Mouse (Mus musculus) ES-Bruce4 (cell line): ENCODE data around the gene Sbf1.

Experiments used
- CTCF ChIP-seq: IDR thresholded peaks from one replicate; pipeline ENCODE4 v1.8.1; 2011; ENCODE audit warnings: low read depth, low read length
- POLR2A ChIP-seq: IDR thresholded peaks from one replicate; pipeline ENCODE4 v1.8.1; 2011; ENCODE audit warnings: low read length; ENCODE audit not compliant: insufficient read depth

DNA sequence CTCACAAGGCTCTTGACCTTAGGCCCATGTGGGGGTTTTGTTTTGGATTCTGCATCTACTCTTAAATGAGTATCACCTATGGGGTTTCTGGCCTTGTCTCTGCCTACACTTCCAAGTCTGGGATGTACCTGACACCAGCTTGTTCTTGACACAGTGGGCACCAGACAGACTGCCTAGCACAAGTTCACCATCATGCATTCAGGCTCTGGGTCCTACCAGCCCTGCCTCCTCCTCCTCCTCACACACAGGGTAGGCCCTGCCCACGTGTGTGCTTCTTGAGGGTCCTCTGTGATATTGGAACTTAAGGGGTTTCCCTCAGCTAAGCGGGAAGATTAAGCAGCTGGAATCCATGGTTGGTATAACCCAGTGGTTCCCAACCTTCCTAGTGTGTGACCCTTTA is 31.0 kb downstream of the Sbf1 start:
- no peak for TF ChIP-seq POLR2A
- no peak for TF ChIP-seq CTCF
